Mouse (Mus musculus): Measurements from ENCODE around the gene Nr4a1.

Gene Nr4a1

DNA sequence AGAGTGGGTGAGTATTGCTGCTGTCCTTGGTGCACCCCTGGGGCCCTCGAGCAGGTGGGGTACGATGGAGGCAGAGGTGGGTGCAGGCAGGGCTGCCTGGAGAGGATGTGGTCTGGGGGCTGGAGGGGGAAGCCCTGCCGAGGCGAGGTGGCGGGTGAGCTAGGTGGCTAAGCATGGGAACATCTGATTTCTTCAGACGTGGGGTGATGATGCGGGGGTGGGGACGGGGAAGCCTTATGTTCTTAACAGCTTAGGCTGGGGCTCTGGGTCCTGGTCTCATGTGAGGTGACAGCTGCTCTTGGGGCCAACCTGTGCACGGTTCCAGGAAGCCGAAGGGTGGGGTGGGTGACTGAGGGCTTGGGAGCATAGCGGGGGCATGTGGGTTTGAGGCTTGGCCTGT is 4.4 kb downstream of the Nr4a1 start:
- no peak for DNase-seq

- DNase-seq = no peak
These were observed 5.9 kb downstream of the Nr4a1 start for GRCm38 (mm10) chr15:101259922-101260321.

DNA sequence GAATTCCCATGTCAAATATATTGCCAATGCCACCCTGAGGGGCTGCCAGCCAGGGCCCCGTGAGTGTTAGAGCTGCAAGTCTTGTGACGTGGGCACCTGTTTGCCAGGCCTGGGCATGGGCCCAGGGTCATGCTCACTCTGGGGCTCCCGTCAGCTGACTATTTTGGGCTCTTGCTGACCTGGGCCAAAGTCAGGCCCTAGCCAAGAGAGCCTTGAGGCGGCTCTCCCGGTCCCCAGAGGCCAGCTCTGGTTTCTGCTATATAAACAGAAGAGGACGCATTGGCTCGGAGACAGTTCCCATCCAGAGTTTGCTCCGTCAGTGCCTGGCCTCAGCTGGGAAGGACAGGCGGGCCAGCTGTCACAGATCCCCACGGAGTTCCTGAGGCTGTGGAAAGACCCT is 6.3 kb downstream of the Nr4a1 start:
- peak; percentile 66 for DNase-seq

DNA sequence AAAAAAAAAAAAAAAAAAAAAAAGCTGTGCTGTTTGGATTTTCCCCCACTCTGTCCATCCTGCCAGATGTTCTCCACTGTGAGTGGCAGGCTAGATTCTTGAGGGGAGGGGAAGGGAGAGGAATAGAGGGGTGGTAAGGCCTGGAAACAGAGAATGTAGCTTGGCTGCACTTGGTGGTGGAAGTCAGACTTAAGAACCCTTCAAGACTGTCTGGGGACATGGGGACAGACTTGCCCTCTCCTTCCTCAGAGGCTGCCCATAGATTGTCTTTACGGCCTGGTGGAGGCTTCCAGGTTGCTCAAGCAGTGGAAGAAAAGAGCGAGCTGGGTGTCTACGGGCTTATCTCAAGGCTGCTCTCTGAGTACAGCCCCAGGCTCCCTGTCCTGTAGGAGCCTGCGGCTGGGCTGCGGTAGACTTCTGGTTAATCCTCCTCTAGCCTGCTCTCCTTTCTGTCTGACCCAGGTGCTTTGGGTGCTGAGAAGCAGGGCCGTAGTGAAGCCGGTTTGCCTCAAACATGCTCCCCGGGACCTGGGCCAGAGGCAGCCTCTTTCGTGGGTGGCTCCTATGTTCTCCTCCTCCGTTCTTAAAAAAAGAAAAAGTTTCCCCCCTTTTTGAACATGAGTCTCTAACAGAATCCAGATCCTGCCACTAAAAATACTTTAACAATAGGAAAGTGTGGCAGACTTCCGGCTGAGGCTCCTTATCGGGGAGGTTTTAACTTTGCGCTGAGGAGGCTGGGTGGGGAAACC is 7.0 kb downstream of the Nr4a1 start:
- no peak for DNase-seq

GRCm38 (mm10) chr15:101262502-101262901 is 8.4 kb downstream of the Nr4a1 start:
- no peak for DNase-seq

DNA sequence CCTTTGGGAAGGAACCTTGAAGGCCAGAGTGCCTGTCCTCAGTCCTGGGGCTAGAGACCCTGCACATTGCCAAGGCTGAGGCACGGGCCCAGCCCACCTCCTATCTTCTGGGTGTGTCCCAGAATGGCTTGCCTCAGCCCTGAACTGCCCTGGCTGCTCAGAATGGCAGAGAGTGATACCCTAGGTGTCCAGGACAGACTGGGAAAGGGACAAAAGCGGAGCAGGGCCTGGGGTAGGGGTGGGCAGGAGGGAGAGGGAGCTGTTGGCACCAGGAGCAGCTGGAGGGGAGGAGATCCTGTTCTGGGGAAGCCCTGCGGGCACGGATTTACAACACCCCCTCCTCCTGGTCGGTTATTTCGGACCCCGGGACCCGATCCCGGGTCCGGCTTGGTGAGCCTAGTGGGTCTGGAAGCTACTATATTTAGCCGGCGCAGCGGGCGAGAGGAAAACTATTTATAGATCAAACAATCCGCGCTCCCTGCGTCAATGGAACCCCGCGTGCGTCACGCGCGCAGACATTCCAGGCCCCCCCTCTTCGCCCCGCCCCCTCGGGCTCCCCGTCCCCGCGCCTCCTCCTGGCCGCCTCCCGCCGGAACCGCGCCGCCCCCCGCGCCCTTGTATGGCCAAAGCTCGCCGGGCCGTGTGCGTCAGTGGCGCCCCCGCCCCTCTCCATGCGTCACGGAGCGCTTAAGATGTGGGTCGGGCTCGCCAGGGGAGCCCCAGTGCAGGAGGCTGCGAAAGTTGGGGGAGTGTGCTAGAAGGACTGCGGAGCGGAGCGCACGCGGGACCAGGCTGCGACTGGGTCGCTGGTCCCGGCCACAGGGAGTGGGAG is 12.3 kb downstream of the Nr4a1 start:
- DNase-seq = peak; percentile 89

- DNase-seq = peak; percentile 54
These were observed 13.3 kb downstream of the Nr4a1 start for GRCm38 (mm10) chr15:101267053-101268032.

DNA sequence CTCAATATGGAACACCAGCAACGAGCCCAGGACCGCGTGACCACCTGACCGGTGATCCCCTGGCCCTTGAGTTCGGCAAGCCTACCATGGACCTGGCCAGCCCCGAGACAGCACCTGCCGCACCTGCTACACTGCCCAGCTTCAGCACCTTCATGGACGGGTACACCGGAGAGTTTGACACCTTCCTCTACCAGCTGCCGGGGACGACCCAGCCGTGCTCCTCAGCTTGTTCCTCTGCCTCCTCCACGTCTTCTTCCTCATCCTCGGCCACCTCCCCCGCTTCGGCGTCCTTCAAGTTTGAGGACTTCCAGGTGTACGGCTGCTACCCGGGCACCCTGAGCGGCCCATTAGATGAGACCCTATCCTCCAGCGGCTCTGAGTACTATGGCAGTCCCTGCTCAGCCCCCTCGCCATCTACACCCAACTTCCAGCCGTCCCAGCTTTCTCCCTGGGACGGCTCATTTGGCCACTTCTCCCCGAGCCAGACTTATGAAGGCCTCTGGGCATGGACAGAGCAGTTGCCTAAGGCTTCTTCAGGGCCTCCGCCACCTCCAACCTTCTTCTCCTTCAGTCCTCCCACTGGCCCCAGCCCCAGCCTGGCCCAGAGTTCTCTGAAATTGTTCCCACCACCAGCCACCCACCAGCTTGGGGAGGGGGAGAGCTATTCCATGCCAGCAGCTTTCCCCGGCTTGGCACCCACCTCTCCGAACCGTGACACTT is 16.2 kb downstream of the Nr4a1 start:
- no peak for DNase-seq

DNA sequence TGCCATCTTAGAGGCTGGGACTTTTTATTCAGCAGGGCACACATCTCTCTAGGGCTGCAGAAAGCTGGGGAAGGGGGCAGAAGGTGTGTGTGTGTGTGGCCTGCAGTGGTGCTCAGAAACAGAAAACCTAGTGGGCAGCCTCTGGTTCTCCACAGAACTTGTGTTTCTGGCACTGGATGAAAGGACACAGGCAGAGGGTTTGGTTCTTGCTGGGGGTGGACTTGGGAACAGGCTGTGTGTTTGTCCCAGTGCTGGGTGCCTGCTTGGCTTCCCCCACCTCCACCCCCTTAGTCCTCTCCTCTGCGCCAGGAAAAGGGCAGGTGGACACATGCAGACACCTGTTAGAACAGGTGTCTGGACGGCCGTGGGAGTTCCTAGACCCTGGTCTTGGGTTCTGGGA is 17.0 kb downstream of the Nr4a1 start:
- no peak for DNase-seq

DNA sequence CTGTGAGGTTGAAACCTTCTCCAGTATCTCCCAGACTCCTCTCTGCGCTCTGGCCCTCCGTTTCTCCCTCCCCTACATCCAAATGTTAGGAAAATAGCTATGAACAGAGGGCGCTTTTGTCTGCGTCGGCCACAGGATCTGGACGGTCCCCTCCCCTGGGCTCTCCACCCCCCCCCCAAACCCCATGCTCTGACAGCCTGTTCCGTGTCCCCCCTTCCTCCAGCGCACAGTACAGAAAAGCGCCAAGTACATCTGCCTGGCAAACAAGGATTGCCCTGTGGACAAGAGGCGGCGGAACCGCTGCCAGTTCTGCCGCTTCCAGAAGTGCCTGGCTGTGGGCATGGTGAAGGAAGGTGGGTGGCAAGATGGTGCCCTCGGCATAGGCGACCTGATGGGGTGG is 17.4 kb downstream of the Nr4a1 start:
- no peak for DNase-seq

GRCm38 (mm10) chr15:101274380-101274779 is 20.3 kb downstream of the Nr4a1 start:
- no peak for DNase-seq

DNA sequence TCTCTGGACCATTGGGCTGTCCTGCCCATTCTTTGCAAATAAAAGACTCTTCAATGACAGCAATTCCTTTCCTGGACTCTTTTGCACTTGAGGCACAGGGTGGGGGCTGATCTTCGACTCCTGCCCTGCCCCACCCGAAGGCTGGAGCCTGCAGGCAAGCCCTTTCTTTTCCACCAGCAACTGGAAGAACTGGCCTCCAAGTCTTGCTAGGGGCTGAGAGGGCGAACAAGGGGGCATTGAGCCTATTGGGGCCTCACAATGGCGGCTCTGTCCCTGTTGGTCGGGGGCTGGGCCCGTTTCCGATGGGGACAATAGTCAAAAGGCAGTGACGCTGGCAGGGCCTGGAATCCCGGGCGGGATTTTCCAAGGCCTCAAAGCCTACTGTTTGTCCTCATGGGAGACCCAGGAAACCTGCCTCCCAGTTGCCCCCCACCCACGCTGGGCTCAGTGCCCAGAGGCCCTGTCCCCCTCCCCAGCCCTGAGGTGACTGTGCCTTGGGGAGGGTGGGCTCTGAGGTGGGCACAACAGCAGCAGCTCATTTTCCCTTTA is 23.4 kb downstream of the Nr4a1 start:
- no peak for DNase-seq

GRCm38 (mm10) chr15:101278589-101278988 is 24.5 kb downstream of the Nr4a1 start:
- DNase-seq = no peak

GRCm38 (mm10) chr15:101279430-101279999 is 25.4 kb downstream of the Nr4a1 start:
- DNase-seq = no peak

GRCm38 (mm10) chr15:101282471-101282870 is 28.4 kb downstream of the Nr4a1 start:
- no peak for DNase-seq

GRCm38 (mm10) chr15:101283183-101283910 is 29.3 kb downstream of the Nr4a1 start:
- peak; percentile 79 for DNase-seq

DNA sequence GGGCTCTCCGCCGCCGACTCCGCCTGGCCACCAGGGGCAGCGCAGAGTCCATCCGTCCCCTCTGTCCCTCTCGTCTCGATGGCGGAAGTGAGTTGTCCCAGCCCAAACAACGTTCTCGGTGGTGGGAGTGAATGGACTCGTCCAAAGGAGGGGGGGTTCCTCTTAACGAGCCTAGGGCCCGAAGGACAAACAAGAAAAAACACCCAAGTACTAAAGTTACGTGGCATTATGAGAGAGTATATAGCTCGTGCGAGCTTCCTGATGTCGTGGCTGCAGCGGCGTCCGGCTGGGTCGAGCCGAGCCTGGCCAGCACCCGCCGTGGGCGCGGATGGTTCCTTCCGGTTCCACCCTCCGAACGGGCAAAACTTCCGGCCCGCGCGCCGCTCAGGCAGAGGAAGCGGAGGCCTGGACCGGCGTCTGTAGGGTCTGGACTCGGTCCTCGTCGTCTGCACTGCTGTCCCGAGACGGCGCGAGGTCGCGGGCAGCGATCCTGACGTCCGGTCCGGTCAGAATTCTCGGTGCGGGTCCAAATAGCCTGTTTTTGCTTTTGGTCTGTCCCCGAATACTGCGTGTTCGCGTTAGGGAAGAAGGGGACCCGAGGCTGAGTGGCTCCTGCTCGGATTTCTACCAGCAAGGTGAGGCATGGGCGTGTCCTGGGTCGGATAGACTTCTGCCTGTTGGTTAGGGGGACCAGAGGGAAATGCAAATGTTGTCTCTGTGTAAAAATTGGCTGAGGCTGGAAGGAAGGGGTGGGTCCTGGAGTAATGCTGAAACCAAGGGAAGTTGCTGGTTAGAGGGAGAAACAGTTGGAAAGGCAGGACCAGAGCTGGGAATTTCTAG is 30.1 kb downstream of the Nr4a1 start, which contains the start of gene Atg101:
Gene Atg101 (plus strand): TSS at position 362 of the 840 bp plus-strand sequence.
- DNase-seq = peak; percentile 91

DNA sequence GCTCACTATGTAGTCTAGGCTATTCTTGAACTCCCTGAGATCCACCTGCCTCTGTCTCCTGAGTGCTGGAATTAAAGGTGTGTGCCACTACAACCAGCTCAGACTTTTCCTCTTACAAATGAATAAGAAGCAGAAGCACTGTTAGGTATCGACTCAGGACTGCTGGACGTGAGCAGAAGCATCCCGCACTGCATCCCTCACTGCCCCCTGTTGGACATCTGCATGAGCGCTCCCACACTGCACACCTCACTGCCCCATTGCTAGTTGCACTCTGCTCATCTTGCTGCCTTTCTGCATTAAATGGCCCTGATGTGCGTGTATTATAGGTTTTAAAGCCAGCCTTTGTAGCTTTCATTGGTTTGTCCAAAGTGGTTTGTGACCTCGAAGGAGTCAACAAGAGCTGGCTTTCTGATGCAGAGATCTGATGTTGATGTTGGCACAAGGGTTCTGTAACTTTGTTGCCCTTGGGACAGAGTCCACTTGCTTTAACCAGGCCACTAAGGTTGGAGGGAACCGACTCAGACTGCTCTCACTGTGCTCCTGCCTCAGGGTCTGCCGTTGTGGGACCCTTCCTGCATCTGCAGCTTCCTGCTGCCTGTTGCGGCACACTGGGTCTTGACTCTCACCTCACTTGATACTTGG is 32.2 kb downstream of the Nr4a1 start:
- DNase-seq = peak; percentile 41

- no peak for DNase-seq
These were observed 33.3 kb downstream of the Nr4a1 start for GRCm38 (mm10) chr15:101287361-101287760.

Measured in kidney, adult 9 months (tissue).